Mouse (Mus musculus) thymus, postnatal 0 days (tissue): Measurements from ENCODE around the gene Kmt2c. TPM values are rescaled to one million over a fixed set of nuclear protein-coding genes. Genes with fewer than 3 reads are reported as not detected.

Experiments
- DNase-seq: peaks from one replicate; pipeline ENCODE4 v3.0.0-alpha.2; 2015; ENCODE audit warnings: low spot score
- polyA plus RNA-seq: library from polyadenylated mRNA; unstranded; fragments of >200 nt; fragmentation: Nextera tagmentation; extraction: Ambion mirVana; gene quantifications from 2 replicates; pipeline ENCODE4 v1.2.1, GENCODE M21; 2015

Kmt2c gene
- 15.2 and 21.4 TPM in 2 replicates for polyA plus RNA-seq

GRCm38 (mm10) chr5:25498346-25498820 is at the start of gene Kmt2c:
Kmt2c (minus strand) TSS chr5:25498783.
- peak; percentile 74 for DNase-seq

DNA sequence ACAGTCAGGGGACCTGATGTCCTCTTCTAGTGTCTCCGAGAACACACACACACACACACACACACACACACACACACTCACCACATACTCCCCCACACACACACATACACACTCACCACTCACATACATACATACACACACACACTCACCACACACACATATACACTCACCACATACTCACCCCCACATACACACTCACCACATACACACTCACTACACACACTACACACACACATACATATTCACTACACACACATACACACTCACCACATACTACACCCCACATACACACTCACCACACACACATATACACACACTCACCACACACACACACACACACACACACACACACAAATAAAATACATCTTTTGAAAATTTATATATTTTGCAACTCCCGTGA is 48.3 kb upstream of the Kmt2c start:
- no peak for DNase-seq

DNA sequence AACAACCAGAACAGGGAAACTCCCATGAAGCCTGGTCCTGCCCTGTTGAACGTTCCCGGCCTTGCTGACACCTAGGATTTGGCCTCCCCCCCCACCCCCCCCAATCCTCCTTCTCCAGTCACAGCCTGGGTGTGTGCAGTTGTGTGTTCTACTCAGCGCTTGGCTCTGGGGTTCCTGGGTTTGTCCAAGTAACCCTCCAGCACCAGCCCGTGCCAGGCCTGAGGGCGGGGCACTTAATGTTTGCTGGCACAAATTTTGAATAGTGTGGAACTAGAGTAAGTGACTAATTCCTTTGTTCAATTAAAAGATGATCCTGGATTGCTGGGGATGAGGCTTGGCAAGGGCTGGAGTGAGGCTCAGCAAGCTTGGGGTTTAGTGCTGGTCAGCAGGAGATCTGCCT is 46.0 kb upstream of the Kmt2c start:
- no peak for DNase-seq

- no peak for DNase-seq
These were observed 45.5 kb upstream of the Kmt2c start for GRCm38 (mm10) chr5:25544061-25544460.

DNA sequence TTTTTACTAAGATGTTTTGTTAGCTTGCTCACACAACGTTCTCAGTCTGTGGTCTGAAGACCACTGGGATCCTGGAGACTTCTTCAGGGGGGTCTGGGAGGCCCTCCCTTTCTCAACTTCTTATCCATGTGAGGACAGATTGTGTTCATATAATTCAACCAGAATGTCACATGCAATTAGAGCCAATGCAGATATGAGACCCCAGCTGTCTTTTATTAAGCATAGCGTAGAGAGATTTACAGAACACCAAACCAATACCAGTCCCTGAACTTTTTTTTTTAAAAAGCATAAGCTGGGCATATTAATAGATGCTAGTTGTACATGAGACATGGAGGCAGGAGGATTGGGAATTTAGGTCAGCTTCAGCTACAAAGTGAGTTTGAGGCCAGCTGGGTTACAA is 43.1 kb upstream of the Kmt2c start:
- DNase-seq = no peak

- no peak for DNase-seq
These were observed 42.3 kb upstream of the Kmt2c start for GRCm38 (mm10) chr5:25540921-25541320.

DNA sequence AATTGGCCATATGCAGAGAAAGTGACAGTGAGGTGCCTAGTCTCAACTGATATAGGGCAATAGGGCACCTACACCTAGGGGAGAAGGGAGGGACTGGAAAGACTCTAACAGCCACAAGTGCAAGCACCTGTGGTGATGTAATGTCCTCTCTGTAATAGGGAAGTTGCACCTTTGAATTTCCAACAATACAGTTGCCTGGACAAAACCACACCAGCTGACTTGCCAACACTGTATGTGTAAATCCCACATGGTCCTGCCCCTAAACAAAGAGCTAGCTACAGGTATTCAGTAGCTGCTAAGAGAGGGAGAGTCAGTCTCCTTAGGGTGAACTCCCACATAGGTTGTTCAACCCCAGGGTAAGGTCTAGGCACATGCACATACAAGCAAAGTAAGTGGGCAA is 41.8 kb upstream of the Kmt2c start:
- DNase-seq = no peak

- no peak for DNase-seq
These were observed 38.4 kb upstream of the Kmt2c start for GRCm38 (mm10) chr5:25536921-25537409.

- no peak for DNase-seq
These were observed 37.9 kb upstream of the Kmt2c start for GRCm38 (mm10) chr5:25536451-25536850.

GRCm38 (mm10) chr5:25535566-25535965 is 37.0 kb upstream of the Kmt2c start:
- DNase-seq = no peak

GRCm38 (mm10) chr5:25533298-25533697 is 34.7 kb upstream of the Kmt2c start:
- no peak for DNase-seq

DNA sequence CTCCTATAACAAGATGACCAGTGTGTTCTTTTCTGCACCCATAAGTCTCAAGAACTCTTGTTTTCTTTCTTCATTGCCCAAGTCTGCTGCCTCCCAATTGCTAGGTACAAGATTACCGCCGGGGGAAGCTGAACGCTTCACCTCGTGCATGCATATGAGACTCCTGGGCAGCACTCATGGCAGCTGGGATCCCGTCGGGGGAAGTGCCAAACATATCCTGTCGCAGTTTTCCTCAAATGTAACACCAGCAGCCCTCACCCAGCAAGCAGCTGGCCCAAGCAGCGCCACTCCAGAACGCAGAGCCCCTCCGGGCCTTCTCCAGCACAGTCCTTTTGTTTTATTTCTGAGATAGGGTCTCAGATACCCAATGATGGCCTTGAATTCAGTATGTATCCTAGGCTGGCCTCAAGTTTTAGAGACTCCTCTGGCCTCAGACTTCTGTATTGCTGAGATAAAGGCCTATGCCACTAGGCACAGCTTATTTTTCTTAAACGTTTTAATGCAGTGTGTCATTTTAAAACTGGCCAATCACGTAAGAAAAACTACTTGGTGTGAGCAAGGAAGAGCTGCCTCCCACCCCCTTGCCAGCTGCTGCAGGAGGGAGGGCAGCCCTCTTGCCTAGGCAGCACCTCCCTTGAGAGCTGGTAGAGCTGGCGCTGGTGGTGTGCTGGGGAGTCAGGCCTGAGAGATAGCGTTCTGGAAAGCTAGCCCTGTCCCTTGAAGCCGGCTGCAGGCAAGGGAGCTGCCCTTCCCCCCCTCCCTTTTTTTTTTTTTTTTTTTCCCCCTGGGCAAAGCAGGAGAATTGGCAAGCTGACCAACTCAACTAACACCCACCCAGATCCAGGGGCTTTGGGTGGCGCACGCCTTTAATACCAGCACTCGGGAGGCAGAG is 33.9 kb upstream of the Kmt2c start:
- peak; percentile 35 for DNase-seq

- peak; percentile 5 for DNase-seq
These were observed 32.0 kb upstream of the Kmt2c start for GRCm38 (mm10) chr5:25530629-25531028.

DNA sequence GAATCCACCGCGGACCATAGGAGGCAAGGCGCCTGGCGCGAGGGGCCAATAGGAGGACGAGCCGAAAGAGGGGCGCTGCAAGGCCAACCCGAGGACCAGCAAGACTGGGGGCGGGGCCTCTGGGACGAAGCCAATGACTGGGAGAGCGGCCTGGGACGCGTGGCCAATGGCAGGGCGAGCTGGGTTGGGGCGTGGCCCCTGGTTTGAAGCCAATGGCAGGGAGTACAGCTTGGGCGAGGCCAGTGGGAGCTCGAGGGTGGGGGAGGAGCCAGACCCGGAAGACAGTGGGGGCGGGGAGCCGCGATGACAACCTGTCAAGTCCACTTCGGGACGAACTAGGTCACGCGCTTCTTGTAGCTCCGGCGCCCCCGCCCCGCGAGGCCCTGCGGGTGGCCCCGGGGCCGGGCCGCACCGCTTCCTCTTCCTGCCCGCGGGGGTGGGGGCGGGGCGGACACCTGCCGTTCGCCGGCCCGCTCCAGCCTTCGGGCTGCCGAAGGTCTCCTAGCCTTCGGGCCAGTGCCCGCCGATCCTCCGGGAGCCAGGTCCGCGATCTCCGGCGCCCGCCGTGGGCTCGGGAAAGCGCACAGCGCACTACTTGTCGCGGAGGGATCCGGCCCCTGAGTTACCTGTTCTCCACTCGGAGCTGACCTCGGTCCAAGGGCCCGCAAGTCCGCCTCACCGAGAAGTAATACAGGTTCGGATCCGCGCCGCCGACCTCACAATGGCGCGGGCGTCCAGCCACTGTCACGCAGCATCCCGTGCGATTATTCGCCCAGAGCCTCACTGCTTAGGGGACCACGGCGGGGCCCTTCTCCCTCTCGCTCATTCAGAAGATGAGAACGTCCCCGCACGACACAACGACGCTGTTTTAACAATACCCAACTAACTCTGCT is 31.2 kb upstream of the Kmt2c start:
- DNase-seq = peak; percentile 100

- DNase-seq = peak; percentile 34
These were observed 30.4 kb upstream of the Kmt2c start for GRCm38 (mm10) chr5:25528851-25529528.

DNA sequence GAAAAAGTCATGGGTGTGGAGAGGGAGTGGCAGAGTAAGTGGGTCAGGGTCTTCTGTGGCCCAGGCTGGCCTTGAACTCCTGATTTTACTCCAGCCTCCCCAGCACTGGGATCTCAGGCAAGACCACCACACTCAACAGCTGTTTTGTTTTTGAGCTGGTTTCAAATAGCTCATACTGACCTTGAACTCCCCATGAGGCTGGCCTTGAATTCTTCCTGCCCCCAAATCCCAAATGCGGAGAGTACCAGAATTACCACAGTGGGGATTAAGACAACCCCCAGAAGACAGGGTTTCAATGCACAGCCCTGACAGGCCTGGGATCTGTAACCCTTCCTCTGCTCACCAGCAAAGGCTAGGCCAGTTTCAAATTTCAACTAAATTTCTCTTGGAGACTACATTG is 29.4 kb upstream of the Kmt2c start:
- no peak for DNase-seq

DNA sequence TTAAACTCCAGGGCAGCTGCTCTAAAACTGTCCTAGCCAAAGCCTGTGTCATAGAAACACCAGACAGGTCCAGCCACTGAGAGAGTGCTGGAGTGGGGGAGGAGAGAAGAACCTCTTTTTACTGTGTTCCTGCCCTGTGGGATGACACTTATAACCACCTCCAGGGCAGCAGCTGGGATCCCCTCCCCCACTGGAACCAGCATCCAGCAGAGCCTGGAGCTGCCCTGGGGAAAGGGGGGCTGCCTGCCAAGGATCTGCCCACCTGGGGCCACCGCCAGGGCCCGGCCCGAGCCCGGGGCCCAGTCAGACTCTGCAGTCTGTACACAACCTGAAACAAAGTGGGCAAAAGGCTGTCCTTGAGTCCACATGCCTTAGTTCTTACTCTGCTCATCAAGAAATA is 28.3 kb upstream of the Kmt2c start:
- peak; percentile 3 for DNase-seq

DNA sequence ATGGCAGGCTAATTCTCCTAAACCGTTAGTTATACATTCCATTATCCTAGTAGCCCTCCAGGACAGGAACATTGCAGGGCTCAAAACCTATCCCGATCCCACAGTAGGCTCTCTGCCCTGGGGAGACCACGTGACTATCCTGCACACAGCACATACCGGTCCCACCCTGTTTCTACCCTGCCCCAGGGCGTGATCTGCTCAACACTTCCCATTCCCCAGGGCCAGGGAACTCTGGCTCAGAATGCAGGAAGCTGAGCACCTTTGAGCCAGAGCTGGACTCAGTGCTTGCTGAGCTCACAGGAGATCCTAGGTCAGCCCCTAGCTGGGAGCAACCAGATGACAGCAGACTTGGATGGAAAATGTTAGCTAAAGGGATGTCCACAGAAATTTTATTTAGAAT is 27.5 kb upstream of the Kmt2c start:
- DNase-seq = no peak

DNA sequence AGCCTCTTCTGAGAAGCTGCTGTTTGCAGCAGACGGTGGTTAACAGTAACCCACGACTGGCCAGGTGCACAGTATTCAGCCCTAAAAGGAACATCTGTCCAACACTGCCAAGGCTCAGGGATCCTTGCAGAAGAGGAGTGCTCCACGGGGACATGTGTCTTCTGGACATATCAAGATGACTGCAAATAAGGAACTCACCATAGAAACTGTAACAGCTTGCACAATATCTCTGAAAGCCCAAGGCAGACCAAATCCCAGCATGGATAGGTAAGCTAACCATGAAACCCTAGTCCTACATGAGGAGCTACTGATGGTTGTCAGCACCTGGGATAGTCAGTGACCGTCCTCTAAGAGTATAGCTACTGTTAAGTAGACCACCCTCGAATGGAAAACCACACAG is 22.9 kb upstream of the Kmt2c start:
- no peak for DNase-seq

DNA sequence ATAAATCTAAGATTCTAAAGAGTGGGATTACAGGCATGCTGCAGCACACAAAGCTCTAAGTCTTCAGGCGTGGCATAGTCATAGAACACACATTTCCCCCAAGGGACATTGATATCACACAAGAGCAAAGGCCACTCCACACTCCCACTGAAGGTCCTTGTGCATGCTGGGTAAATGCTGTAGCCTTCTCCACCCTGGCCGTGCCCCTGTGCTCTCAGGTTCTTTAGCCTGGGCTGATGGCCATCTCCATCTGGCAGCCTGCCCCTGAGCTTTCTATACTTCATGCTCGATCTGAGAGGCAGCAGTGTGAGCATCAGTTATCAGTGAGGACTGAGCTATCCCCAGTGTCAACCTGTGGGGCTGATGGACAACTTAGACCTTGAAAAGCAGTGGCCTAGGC is 21.2 kb upstream of the Kmt2c start:
- DNase-seq = no peak

DNA sequence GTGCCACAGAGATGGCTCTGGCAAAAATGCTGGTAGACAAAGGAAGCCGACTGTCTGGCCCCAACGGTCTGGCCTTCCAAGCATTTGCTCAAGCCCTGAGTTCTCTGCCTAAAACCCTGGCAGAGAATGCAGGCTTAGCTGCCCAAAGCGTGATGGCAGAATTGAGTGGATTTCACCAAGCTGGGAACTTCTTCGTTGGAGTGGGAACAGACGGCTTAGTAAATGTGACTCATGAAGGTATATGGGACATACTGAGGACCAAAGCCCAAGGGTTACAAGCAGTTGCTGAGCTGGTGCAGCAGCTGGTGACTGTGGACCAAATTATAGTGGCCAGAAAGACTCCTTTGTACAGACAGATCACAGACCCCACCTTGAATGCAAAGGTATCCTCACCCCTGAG is 19.0 kb upstream of the Kmt2c start:
- no peak for DNase-seq
